Mouse (Mus musculus) brain, embryonic 14.5 days (tissue): ENCODE results near the gene Nell2.

Experiments used
- CTCF ChIP-seq: fragments of 200-500 bp; IDR thresholded peaks from 2 replicates; pipeline ENCODE4 v1.5.1; 2012; ENCODE audit warnings: inconsistent platforms, mild to moderate bottlenecking, moderate library complexity, borderline replicate concordance; ENCODE audit not compliant: insufficient read depth, insufficient read length; ENCODE audit errors: extremely low read depth
- POLR2A ChIP-seq: fragments of 200-500 bp; IDR thresholded peaks from 2 replicates; pipeline ENCODE4 v1.6.1; 2012; ENCODE audit warnings: mild to moderate bottlenecking, inconsistent platforms, borderline replicate concordance; ENCODE audit not compliant: poor library complexity, insufficient read depth, insufficient read length, severe bottlenecking; ENCODE audit errors: extremely low read depth

DNA sequence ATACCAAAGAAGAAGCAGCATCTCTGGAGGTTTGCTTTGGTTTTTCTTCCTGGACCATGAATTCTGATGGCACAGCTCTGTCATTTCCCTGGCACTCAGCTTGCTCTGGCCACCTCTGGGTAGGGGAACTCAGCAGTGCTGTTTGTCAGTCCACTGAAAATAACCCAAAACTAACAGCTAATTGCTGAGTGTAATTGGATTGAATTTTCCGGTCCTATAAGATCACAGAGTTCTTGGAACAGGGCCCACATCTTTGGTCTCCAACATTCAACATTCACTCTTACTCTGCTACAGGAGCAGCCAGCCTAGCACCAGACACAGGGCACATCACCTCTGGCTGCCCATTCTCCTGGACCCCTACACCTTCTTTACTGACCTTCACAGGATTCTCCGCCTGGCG, 287.2 kb downstream of the Nell2 start:
- TF ChIP-seq CTCF (no peak), POLR2A (no peak)
